Mouse (Mus musculus): ENCODE measurements around the gene Gm21292. TPM values are rescaled to one million over a fixed set of nuclear protein-coding genes. Genes with fewer than 3 reads are reported as not detected.
"Not testable (repeated sequence)": the region's sequence is repeated elsewhere in the genome, so short reads cannot be mapped to it uniquely, and the experiment has no call there.

Gm21292 gene
- total RNA-seq (2021) = not detected
- long read RNA-seq, experiment 1 = 0 reads
- long read RNA-seq, experiment 2 = 0 reads

GRCm38 (mm10) chrY:9133824-9134223, at the start of gene Gm21292:
Gm21292 (minus strand) TSS chrY:9133924.
- H3K4me3 ChIP-seq; intact Hi-C loops (cut with DNase I): not testable (repeated sequence)

More at GRCm38 (mm10) chrY:9133824-9134223, at the start of gene Gm21292:
- H3K27ac ChIP-seq; DNase-seq (ENCODE audit: extremely low spot score in 1 of 2, low spot score in 2 of 2): not testable (repeated sequence)

Other genes starting within 250 kb of the Gm21292 start
- gene Gm21721, start 68.3 kb upstream of the Gm21292 start, total RNA-seq (2021) = not detected
- gene Gm21812, start 213.3 kb upstream of the Gm21292 start, total RNA-seq (2021) = not detected

All from left cerebral cortex, adult 2 months (tissue).